In genomic region chr14:115044016-115044415, GRCm38 (mm10) we compare ENCODE assay signal across 12 mouse cellular contexts. TPM values are rescaled to one million over a fixed set of nuclear protein-coding genes. Genes with fewer than 3 reads are reported as not detected.
DNase-seq lines count a peak whose midpoint lies in the region; ATAC-seq and TF ChIP-seq lines count a peak whose summit lies in the region.
"Had no signal": no experiment of that assay in that cellular context is flagged by ENCODE, and none has a peak within 500 bp of the region (broad histone marks: within the 10 kb centered on the region; RNA-seq: fewer than 3 reads in every experiment).

No protein-coding gene starts in this region.

- no peak for ATAC-seq in kidney, embryonic 14.5 days (ENCODE audit: low FRiP score, low TSS enrichment)
- ATAC-seq in forebrain, postnatal 0 days: no peak
- ATAC-seq in liver, embryonic 15.5 days (ENCODE audit: insufficient read depth): no peak
- ATAC-seq in frontal cortex, adult (ENCODE audit: low TSS enrichment): no peak

- H3K79me2 ChIP-seq in MEL (ENCODE audit: control insufficient read depth, insufficient read depth, low read length, poor library complexity): peaks cover 51% of the 10 kb centered on the region

- no peak for TF ChIP-seq POLR2A in MEL (IDR thresholded peaks at IDR 0.05; ENCODE audit: control insufficient read depth in 1 of 2, insufficient read depth in 1 of 2, low read depth in 1 of 2, low read length in 2 of 2, poor library complexity in 1 of 2)

- H3K9me3 ChIP-seq in kidney, embryonic 14.5 days (ENCODE audit: control insufficient read depth, low read length): no peaks in the 10 kb centered on the region
- H3K9me3 ChIP-seq in MEL (replicated peaks; ENCODE audit: insufficient read depth, low read length): no peaks in the 10 kb centered on the region
- H3K9me3 ChIP-seq in forebrain, postnatal 0 days (ENCODE audit: low read length): no peaks in the 10 kb centered on the region
- H3K9me3 ChIP-seq in liver, embryonic 15.5 days (replicated peaks): no peaks in the 10 kb centered on the region

- peaks cover 54% of the 10 kb centered on the region for H3K36me3 ChIP-seq in kidney, embryonic 14.5 days (ENCODE audit: control insufficient read depth, insufficient read depth, low read length)
- H3K36me3 ChIP-seq in MEL (ENCODE audit: control insufficient read depth in 1 of 2, insufficient read depth in 2 of 2, low read length in 2 of 2): peaks cover 48 to 74% of the 10 kb centered on the region in 2 experiments
- H3K36me3 ChIP-seq in forebrain, postnatal 0 days (ENCODE audit: insufficient read depth): peaks cover 23% of the 10 kb centered on the region
- H3K36me3 ChIP-seq in liver, embryonic 15.5 days (replicated peaks): peaks cover 50% of the 10 kb centered on the region

- no peak for TF ChIP-seq RAD21 in MEL (IDR thresholded peaks at IDR 0.05; ENCODE audit: low read depth, low read length)

- H3K27me3 ChIP-seq in kidney, embryonic 14.5 days (ENCODE audit: control insufficient read depth, insufficient read depth, low read length): no peaks in the 10 kb centered on the region
- H3K27me3 ChIP-seq in MEL (ENCODE audit: control insufficient read depth in 1 of 2, insufficient read depth in 2 of 2, low read length in 2 of 2): peaks cover 0 to 1% of the 10 kb centered on the region in 2 experiments; a peak in 2 of 4 replicates
- H3K27me3 ChIP-seq in forebrain, postnatal 0 days (ENCODE audit: insufficient read depth, low read length): no peaks in the 10 kb centered on the region
- H3K27me3 ChIP-seq in liver, embryonic 15.5 days: peaks cover under 1% of the 10 kb centered on the region; the same call in 1 of the 2 replicates

- WGBS in kidney, embryonic 14.5 days: 82% methylated on average over 5 of the region's 5 CpGs
- WGBS in forebrain, postnatal 0 days: 76% methylated on average over 5 of the region's 5 CpGs
- 79% methylated on average over 5 of the region's 5 CpGs for WGBS in liver, embryonic 15.5 days (ENCODE audit: insufficient replicate concordance)

- no peak overlapping the region for H3K27ac ChIP-seq in kidney, embryonic 14.5 days (ENCODE audit: low read depth, low read length)
- peak overlapping the region; percentile 54; the same call in 1 of the 2 replicates for H3K27ac ChIP-seq in MEL (ENCODE audit: control insufficient read depth, low read depth, low read length)
- no peak overlapping the region for H3K27ac ChIP-seq in forebrain, postnatal 0 days (ENCODE audit: low read depth, low read length)
- H3K27ac ChIP-seq in liver, embryonic 15.5 days (replicated peaks): no peak overlapping the region

- TF ChIP-seq EP300 in MEL (IDR thresholded peaks at IDR 0.05; ENCODE audit: low read depth in 1 of 2, low read length in 2 of 2): no peak

- H3K4me2 ChIP-seq in kidney, embryonic 14.5 days (replicated peaks; ENCODE audit: low read depth, low read length): peak overlapping the region; percentile 61; the same call in 1 of the 2 replicates
- H3K4me2 ChIP-seq in forebrain, postnatal 0 days (ENCODE audit: low read depth): peak overlapping the region; percentile 96; the same call in 1 of the 2 replicates
- H3K4me2 ChIP-seq in liver, embryonic 15.5 days: peak overlapping the region; percentile 96

- no peak overlapping the region for H3K9ac ChIP-seq in kidney, embryonic 14.5 days (ENCODE audit: low read depth, low read length)
- H3K9ac ChIP-seq in MEL (ENCODE audit: control insufficient read depth, low read depth, low read length, poor library complexity, severe bottlenecking): peak overlapping the region; percentile 67
- no peak overlapping the region for H3K9ac ChIP-seq in forebrain, postnatal 0 days
- H3K9ac ChIP-seq in liver, embryonic 15.5 days: no peak overlapping the region; the same call in 1 of the 2 replicates

- peaks cover 10% of the 10 kb centered on the region for H3K4me1 ChIP-seq in kidney, embryonic 14.5 days (ENCODE audit: control insufficient read depth, insufficient read depth, low read length)
- H3K4me1 ChIP-seq in MEL (ENCODE audit: control insufficient read depth in 1 of 2, insufficient read depth in 2 of 2, low read length in 2 of 2): peaks cover 40 to 45% of the 10 kb centered on the region in 2 experiments
- peaks cover 4% of the 10 kb centered on the region; the same call in 1 of the 2 replicates for H3K4me1 ChIP-seq in forebrain, postnatal 0 days (ENCODE audit: insufficient read depth)
- peaks cover 30% of the 10 kb centered on the region for H3K4me1 ChIP-seq in liver, embryonic 15.5 days (replicated peaks)

- TF ChIP-seq CTCF in MEL (IDR thresholded peaks at IDR 0.05 in 2 of 3, conservative IDR thresholded peaks at IDR 0.05 in 1 of 3; ENCODE audit: control insufficient read depth in 1 of 3, insufficient read depth in 1 of 3, low read depth in 2 of 3, low read length in 3 of 3, poor library complexity in 1 of 3, severe bottlenecking in 1 of 3): no peak
- no peak for TF ChIP-seq CTCF in forebrain, postnatal 0 days (IDR thresholded peaks at IDR 0.05; ENCODE audit: low read depth)

- DNase-seq in kidney, adult 11 months: no peak
- peak; percentile 73 for DNase-seq in MEL (ENCODE audit: low read depth, low spot score)
- DNase-seq in forebrain, postnatal 0 days: no peak
- DNase-seq in gastrocnemius, adult 8-10 months (ENCODE audit: low spot score in 2 of 2): no peak
- no peak for DNase-seq in layer of hippocampus, adult 11-12 months (ENCODE audit: low spot score)
- DNase-seq: adrenal gland, postnatal 10 days; cerebellum, adult 8-10 months had no signal

- H3K4me3 ChIP-seq in kidney, embryonic 14.5 days (ENCODE audit: low read length): peak overlapping the region; percentile 90; the same call in 1 of the 2 replicates
- peak overlapping the region; percentile 44 to 61; a peak in 3 of 4 replicates for H3K4me3 ChIP-seq in MEL (ENCODE audit: control insufficient read depth in 1 of 2, insufficient read depth in 1 of 2, low read depth in 2 of 2, low read length in 2 of 2)
- no peak overlapping the region for H3K4me3 ChIP-seq in forebrain, postnatal 0 days (ENCODE audit: low read depth, low read length)
- H3K4me3 ChIP-seq in liver, embryonic 15.5 days (replicated peaks): no peak overlapping the region

TF ChIP-seq in MEL, 35 proteins besides CTCF, POLR2A, EP300 and RAD21:
- TF ChIP-seq UBTF (IDR thresholded peaks at IDR 0.05; ENCODE audit: borderline replicate concordance, insufficient read depth, low read depth, low read length) (no peak), CHD2 (IDR thresholded peaks at IDR 0.05; ENCODE audit: low read length) (no peak), GABPA (IDR thresholded peaks at IDR 0.05; ENCODE audit: low read depth, low read length) (no peak), ELF1 (IDR thresholded peaks at IDR 0.05; ENCODE audit: low read depth, low read length) (no peak), ZKSCAN1 (IDR thresholded peaks at IDR 0.05; ENCODE audit: low read depth, low read length) (no peak), POLR2AphosphoS5 (IDR thresholded peaks at IDR 0.05; ENCODE audit: borderline replicate concordance, low read depth, low read length) (no peak)

RNA-seq across cellular contexts. Expression of gene Gpc5, which starts 48.0 kb away (rescaled TPM):
- 3.7 and 7.6 TPM in 2 replicates for polyA plus RNA-seq in kidney, embryonic 14.5 days (2014; fragmentation: Nextera tagmentation; extraction: Ambion mirVana)
- total RNA-seq in MEL (2012; rRNA removed): not detected in 2 replicates
- not detected for polyA plus RNA-seq in MEL (2012; ENCODE audit: insufficient read depth in 1 of 2, insufficient read length in 2 of 2, low read depth in 1 of 2, low replicate concordance in 2 of 2, missing spikeins in 1 of 2)
- total RNA-seq in forebrain, postnatal 0 days (2014; rRNA removed): 8.7 and 10.4 TPM in 2 replicates
- polyA plus RNA-seq in forebrain, postnatal 0 days (2015; fragmentation: Nextera tagmentation; extraction: Ambion mirVana): 8.0 and 8.2 TPM in 2 replicates
- not detected in 2 replicates for polyA plus RNA-seq in liver, embryonic 15.5 days (2015; fragmentation: Nextera tagmentation; extraction: Ambion mirVana)
- not detected for total RNA-seq in gastrocnemius, adult 8-10 months (2022)
- total RNA-seq: neutrophil, adult 5-6 weeks had no signal
- polyA plus RNA-seq: heart, postnatal 0 days had no signal

Comparison
In these comparisons a context has a peak if more than half of its experiments do, and no peak if none do; other contexts are left out.
1. H3K4me3 ChIP-seq: peak in kidney, embryonic 14.5 days (single experiment) and MEL (2 of 2); none in forebrain, postnatal 0 days (single experiment) and liver, embryonic 15.5 days (single experiment).
2. Peak in every context shown above with its lines, with median percentiles within 50 percentile points of each other: H3K4me2 ChIP-seq.